Mouse (Mus musculus) embryonic fibroblast, embryonic 13.5 days (primary cell): ENCODE results near the gene Scarb2.

ENCODE experiments used
- CTCF ChIP-seq: IDR thresholded peaks from 2 replicates; pipeline ENCODE4 v1.5.1; 2011; ENCODE audit warnings: mild to moderate bottlenecking, control low read depth, low read length, moderate library complexity, borderline replicate concordance; ENCODE audit not compliant: insufficient read depth
- POLR2A ChIP-seq: IDR thresholded peaks from 2 replicates; pipeline ENCODE4 v1.6.1; 2011; ENCODE audit warnings: low read depth, mild to moderate bottlenecking, control low read depth, low read length, moderate library complexity

DNA sequence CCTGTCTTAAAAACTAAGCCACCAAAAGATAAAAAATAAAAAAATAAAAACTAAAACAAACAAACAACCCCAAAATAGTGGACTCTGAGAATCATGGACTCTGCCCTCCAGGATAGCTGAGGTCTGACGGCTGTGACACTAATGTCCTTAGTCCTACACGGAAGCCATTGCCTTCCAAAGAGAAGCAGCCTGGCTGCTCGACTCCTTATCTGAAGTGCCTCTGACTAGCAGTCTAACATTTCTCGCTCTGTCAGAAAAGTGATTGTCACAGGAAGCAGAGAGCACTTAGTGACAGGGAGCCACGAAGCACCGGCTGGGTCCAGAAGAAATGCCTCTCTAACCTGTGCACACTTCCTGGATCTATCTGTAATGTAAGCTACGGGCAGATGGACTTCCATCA, 63.7 kb downstream of the Scarb2 start:
- TF ChIP-seq CTCF = no peak
- no peak for TF ChIP-seq POLR2A
